Mouse (Mus musculus) C2C12 (cell line): ENCODE measurements around the gene Kdm6a. TPM values are rescaled to one million over a fixed set of nuclear protein-coding genes. Genes with fewer than 3 reads are reported as not detected.

Experiments used
- H3K27me3 ChIP-seq: one replicate; pipeline ENCODE4 v1.6.1; 2011; ENCODE audit not compliant: control insufficient read depth, insufficient read depth, insufficient read length
- H3K36me3 ChIP-seq: one replicate; pipeline ENCODE4 v1.6.1; 2011; ENCODE audit not compliant: control insufficient read depth, insufficient read depth
- H3K4me3 ChIP-seq: one replicate; pipeline ENCODE4 v1.5.1; 2011; ENCODE audit warnings: mild to moderate bottlenecking, control low read depth; ENCODE audit not compliant: poor library complexity, insufficient read depth, severe bottlenecking
- H3K79me2 ChIP-seq: one replicate; pipeline ENCODE4 v1.6.1; 2011; ENCODE audit not compliant: control insufficient read depth, insufficient read depth
- H3K79me3 ChIP-seq: one replicate; pipeline ENCODE4 v1.6.1; 2011; ENCODE audit warnings: low read depth, control low read depth
- H3ac ChIP-seq: one replicate; pipeline ENCODE3; 2011; ENCODE audit warnings: low read depth; ENCODE audit not compliant: control insufficient read depth, insufficient read length
- CEBPB ChIP-seq: IDR thresholded peaks from one replicate; pipeline ENCODE4 v1.6.1; 2011; ENCODE audit warnings: low read depth, mild to moderate bottlenecking, control low read depth, moderate library complexity
- CTCF ChIP-seq: IDR thresholded peaks from one replicate; pipeline ENCODE4 v1.5.1; 2011; ENCODE audit not compliant: control insufficient read depth, insufficient read depth, insufficient read length
- FOSL1 ChIP-seq: IDR thresholded peaks from one replicate; pipeline ENCODE4 v1.8.0; 2011; ENCODE audit warnings: mild to moderate bottlenecking, low read length; ENCODE audit not compliant: poor library complexity, insufficient read depth, severe bottlenecking
- MAX ChIP-seq: IDR thresholded peaks from one replicate; pipeline ENCODE4 v1.6.1; 2011; ENCODE audit warnings: mild to moderate bottlenecking, control low read depth
- MYOD1 ChIP-seq: IDR thresholded peaks from one replicate; pipeline ENCODE4 v1.6.1; 2011; ENCODE audit warnings: low read depth; ENCODE audit not compliant: control insufficient read depth, insufficient read length
- MYOG ChIP-seq: IDR thresholded peaks from one replicate; pipeline ENCODE4 v1.6.1; 2011; ENCODE audit not compliant: control insufficient read depth, insufficient read length; ENCODE audit errors: extremely low read depth
- USF1 ChIP-seq: IDR thresholded peaks from one replicate; pipeline ENCODE4 v1.6.1; 2011; ENCODE audit warnings: low read depth, mild to moderate bottlenecking, control low read depth, moderate library complexity
- polyA plus RNA-seq: library from polyadenylated mRNA; unstranded; fragments of >200 nt; fragmentation: generic; extraction: Trizol; gene quantifications from one replicate; pipeline ENCODE4 v1.2.1, GENCODE M21; 2012; ENCODE audit warnings: missing spikeins

The Kdm6a gene
- polyA plus RNA-seq, 1 experiment: 3.4 TPM

- peaks cover 35% of the 10 kb centered on the region for H3K36me3 ChIP-seq
- TF ChIP-seq CEBPB (no peak), MYOD1 (no peak), MAX (no peak), MYOG (no peak), CTCF (no peak), FOSL1 (no peak), USF1 (no peak)
- H3ac ChIP-seq: no peak overlapping the region
- H3K4me3 ChIP-seq: no peak overlapping the region
- H3K79me2 ChIP-seq: no peaks in the 10 kb centered on the region
- H3K79me3 ChIP-seq: no peaks in the 10 kb centered on the region
- no peaks in the 10 kb centered on the region for H3K27me3 ChIP-seq
Observed at GRCm38 (mm10) chrX:18258238-18258809, 95.9 kb downstream of the Kdm6a start.

- TF ChIP-seq CTCF (no peak), MYOG (no peak), USF1 (no peak)
- Histone ChIP-seq H3K79me3 (no peaks in the 10 kb centered on the region), H3K79me2 (no peaks in the 10 kb centered on the region), H3ac (no peak overlapping the region), H3K27me3 (no peaks in the 10 kb centered on the region), H3K4me3 (no peak overlapping the region), H3K36me3 (peaks cover 32% of the 10 kb centered on the region)
Observed at GRCm38 (mm10) chrX:18278561-18278960, 116.2 kb downstream of the Kdm6a start.

GRCm38 (mm10) chrX:18280134-18280533 is 117.8 kb downstream of the Kdm6a start:
- Histone ChIP-seq H3K36me3 (peaks cover 22% of the 10 kb centered on the region), H3K4me3 (no peak overlapping the region), H3K79me3 (no peaks in the 10 kb centered on the region), H3K27me3 (no peaks in the 10 kb centered on the region), H3ac (no peak overlapping the region), H3K79me2 (no peaks in the 10 kb centered on the region)
- TF ChIP-seq USF1: no peak

Other genes with a start within 250 kb of the Kdm6a start
- gene Dusp21, start 16.7 kb upstream of the Kdm6a start, polyA plus RNA-seq: not detected